Mouse (Mus musculus) MEL (cell line): ENCODE results near the gene Haus3. TPM values are rescaled to one million over a fixed set of nuclear protein-coding genes. Genes with fewer than 3 reads are reported as not detected.

Experiments
- DNase-seq: peaks from one replicate; pipeline ENCODE4 v3.0.0; 2011; ENCODE audit warnings: low read depth, low spot score
- H3K27ac ChIP-seq: 2 replicates; pipeline ENCODE4 v1.5.1; 2012; ENCODE audit warnings: low read depth, mild to moderate bottlenecking, control low read depth, low read length, moderate library complexity; ENCODE audit not compliant: control insufficient read depth
- H3K27me3 ChIP-seq, 2 experiments: fragments of 150-350 bp in 1 of 2; sonication (generic) in 1 of 2; 2 replicates each; pipeline ENCODE4 v1.6.1; 2012; ENCODE audit warnings: low read length in 2 of 2, mild to moderate bottlenecking in 2 of 2, improper control_type of control experiment in 1 of 2, moderate library complexity in 1 of 2; ENCODE audit not compliant: insufficient read depth in 2 of 2, control insufficient read depth in 1 of 2
- H3K36me3 ChIP-seq, 2 experiments: 2 replicates each; pipeline ENCODE4 v1.6.1; 2012 to 2014; ENCODE audit warnings: low read length in 2 of 2, improper control_type of control experiment in 1 of 2, inconsistent platforms in 1 of 2, mild to moderate bottlenecking in 1 of 2; ENCODE audit not compliant: insufficient read depth in 2 of 2, control insufficient read depth in 1 of 2
- H3K4me1 ChIP-seq, 2 experiments: fragments of 150-350 bp in 1 of 2; sonication (generic) in 1 of 2; 2 replicates each; pipeline ENCODE4 v1.6.1; 2012; ENCODE audit warnings: low read length in 2 of 2, improper control_type of control experiment in 1 of 2, mild to moderate bottlenecking in 1 of 2; ENCODE audit not compliant: insufficient read depth in 2 of 2, control insufficient read depth in 1 of 2
- H3K4me3 ChIP-seq, 2 experiments: fragments of 150-350 bp in 1 of 2; sonication (generic) in 1 of 2; 2 replicates each; pipeline ENCODE4 v1.5.1; 2012; ENCODE audit warnings: low read depth in 2 of 2, low read length in 2 of 2, mild to moderate bottlenecking in 2 of 2, moderate library complexity in 2 of 2, control low read depth in 1 of 2, improper control_type of control experiment in 1 of 2; ENCODE audit not compliant: control insufficient read depth in 1 of 2, insufficient read depth in 1 of 2
- H3K79me2 ChIP-seq: 2 replicates; pipeline ENCODE4 v1.6.1; 2012; ENCODE audit warnings: mild to moderate bottlenecking, low read length, moderate library complexity; ENCODE audit not compliant: control insufficient read depth, poor library complexity, insufficient read depth
- H3K9ac ChIP-seq: 2 replicates; pipeline ENCODE4 v1.6.1; 2012; ENCODE audit warnings: low read depth, mild to moderate bottlenecking, control low read depth, low read length, moderate library complexity; ENCODE audit not compliant: control insufficient read depth, poor library complexity, severe bottlenecking
- H3K9me3 ChIP-seq: fragments of 150-350 bp; sonication (generic); replicated peaks from 2 replicates; pipeline ENCODE4 v1.6.1; 2012; ENCODE audit warnings: mild to moderate bottlenecking, low read length, improper control_type of control experiment, moderate library complexity; ENCODE audit not compliant: insufficient read depth
- BHLHE40 ChIP-seq: IDR thresholded peaks from 2 replicates; pipeline ENCODE4 v1.6.1; 2012; ENCODE audit warnings: low read depth, mild to moderate bottlenecking, inconsistent platforms, low read length, improper control_type of control experiment, borderline replicate concordance
- CHD1 ChIP-seq: IDR thresholded peaks from 2 replicates; pipeline ENCODE4 v1.6.1; 2012; ENCODE audit warnings: low read depth, mild to moderate bottlenecking, inconsistent platforms, low read length, improper control_type of control experiment
- CHD2 ChIP-seq: IDR thresholded peaks from 2 replicates; pipeline ENCODE4 v1.6.1; 2011; ENCODE audit warnings: low read length, improper control_type of control experiment
- CTCF ChIP-seq, 3 experiments: IDR thresholded peaks in 2 of 3; conservative IDR thresholded peaks in 1 of 3; 2 replicates each; pipeline ENCODE4 v1.5.1; 2011 to 2012; ENCODE audit warnings: low read length in 3 of 3, low read depth in 2 of 3, mild to moderate bottlenecking in 2 of 3, improper control_type of control experiment in 1 of 3, inconsistent platforms in 1 of 3, mixed read lengths in 1 of 3, moderate library complexity in 1 of 3; ENCODE audit not compliant: control insufficient read depth in 1 of 3, insufficient read depth in 1 of 3, poor library complexity in 1 of 3, severe bottlenecking in 1 of 3
- ELF1 ChIP-seq: IDR thresholded peaks from 2 replicates; pipeline ENCODE4 v1.6.1; 2014; ENCODE audit warnings: low read depth, mild to moderate bottlenecking, inconsistent platforms, low read length, improper control_type of control experiment, moderate library complexity
- EP300 ChIP-seq, 2 experiments: IDR thresholded peaks; 2 replicates each; pipeline ENCODE4 v1.6.1; 2011; ENCODE audit warnings: improper control_type of control experiment in 2 of 2, low read length in 2 of 2, low read depth in 1 of 2, mild to moderate bottlenecking in 1 of 2
- ETS1 ChIP-seq: IDR thresholded peaks from 2 replicates; pipeline ENCODE4 v1.6.1; 2012; ENCODE audit warnings: low read depth, mild to moderate bottlenecking, inconsistent platforms, low read length, improper control_type of control experiment, moderate library complexity
- GABPA ChIP-seq: IDR thresholded peaks from 2 replicates; pipeline ENCODE4 v1.6.1; 2012; ENCODE audit warnings: low read depth, mild to moderate bottlenecking, inconsistent platforms, low read length, improper control_type of control experiment, moderate library complexity
- GATA1 ChIP-seq: IDR thresholded peaks from 2 replicates; pipeline ENCODE4 v1.6.1; 2011; ENCODE audit warnings: low read depth, low read length, improper control_type of control experiment
- HCFC1 ChIP-seq: IDR thresholded peaks from 2 replicates; pipeline ENCODE4 v1.6.1; 2012; ENCODE audit warnings: low read depth, mild to moderate bottlenecking, inconsistent platforms, low read length, improper control_type of control experiment, moderate library complexity
- JUND ChIP-seq: IDR thresholded peaks from 2 replicates; pipeline ENCODE4 v1.6.1; 2011; ENCODE audit warnings: low read depth, mild to moderate bottlenecking, improper control_type of control experiment, low read length
- KAT2A ChIP-seq: conservative IDR thresholded peaks from 2 replicates; pipeline ENCODE4 v1.6.1; 2012; ENCODE audit warnings: low read depth, low read length, improper control_type of control experiment, inconsistent platforms
- MAX ChIP-seq: IDR thresholded peaks from 2 replicates; pipeline ENCODE4 v1.6.1; 2011; ENCODE audit warnings: low read length, improper control_type of control experiment
- MAZ ChIP-seq: IDR thresholded peaks from 2 replicates; pipeline ENCODE4 v1.6.1; 2012; ENCODE audit warnings: low read depth, mild to moderate bottlenecking, inconsistent platforms, low read length, improper control_type of control experiment
- MEF2A ChIP-seq: IDR thresholded peaks from 2 replicates; pipeline ENCODE4 v1.6.1; 2014; ENCODE audit warnings: low read depth, mild to moderate bottlenecking, inconsistent platforms, low read length, improper control_type of control experiment; ENCODE audit not compliant: poor library complexity, insufficient replicate concordance, severe bottlenecking; ENCODE audit errors: extremely low read depth
- MXI1 ChIP-seq: IDR thresholded peaks from 2 replicates; pipeline ENCODE4 v1.6.1; 2011; ENCODE audit warnings: mild to moderate bottlenecking, low read depth, low read length, improper control_type of control experiment
- NELFE ChIP-seq: IDR thresholded peaks from 2 replicates; pipeline ENCODE4 v1.6.1; 2011; ENCODE audit warnings: low read depth, low read length, improper control_type of control experiment
- NRF1 ChIP-seq: IDR thresholded peaks from 2 replicates; pipeline ENCODE4 v1.6.1; 2014; ENCODE audit warnings: low read depth, mild to moderate bottlenecking, inconsistent platforms, low read length, improper control_type of control experiment, moderate library complexity; ENCODE audit not compliant: poor library complexity, insufficient read depth, severe bottlenecking
- POLR2A ChIP-seq, 2 experiments: IDR thresholded peaks; 2 replicates each; pipeline ENCODE4 v1.6.1; 2011 to 2012; ENCODE audit warnings: low read length in 2 of 2, mild to moderate bottlenecking in 2 of 2, control low read depth in 1 of 2, improper control_type of control experiment in 1 of 2, low read depth in 1 of 2, moderate library complexity in 1 of 2; ENCODE audit not compliant: control insufficient read depth in 1 of 2, insufficient read depth in 1 of 2, poor library complexity in 1 of 2
- POLR2AphosphoS2 ChIP-seq: IDR thresholded peaks from 2 replicates; pipeline ENCODE4 v1.6.1; 2011; ENCODE audit warnings: low read length, improper control_type of control experiment
- POLR2AphosphoS5 ChIP-seq: IDR thresholded peaks from 2 replicates; pipeline ENCODE4 v1.6.1; 2012; ENCODE audit warnings: low read depth, borderline replicate concordance, mild to moderate bottlenecking, inconsistent platforms, low read length, moderate library complexity, mixed read lengths
- RAD21 ChIP-seq: IDR thresholded peaks from 2 replicates; pipeline ENCODE4 v1.6.1; 2011; ENCODE audit warnings: mild to moderate bottlenecking, low read depth, low read length, improper control_type of control experiment
- RCOR1 ChIP-seq: IDR thresholded peaks from 2 replicates; pipeline ENCODE4 v1.6.1; 2012; ENCODE audit warnings: low read depth, mild to moderate bottlenecking, inconsistent platforms, low read length, improper control_type of control experiment
- SIN3A ChIP-seq: IDR thresholded peaks from 2 replicates; pipeline ENCODE4 v1.6.1; 2012; ENCODE audit warnings: low read length, improper control_type of control experiment, inconsistent platforms
- SMC3 ChIP-seq: IDR thresholded peaks from 2 replicates; pipeline ENCODE4 v1.6.1; 2011; ENCODE audit warnings: low read depth, low read length, improper control_type of control experiment
- TBP ChIP-seq: IDR thresholded peaks from 2 replicates; pipeline ENCODE4 v1.8.0; 2011; ENCODE audit warnings: low read depth, low read length, improper control_type of control experiment
- TCF12 ChIP-seq: IDR thresholded peaks from 2 replicates; pipeline ENCODE4 v1.6.1; 2014; ENCODE audit warnings: low read depth, mild to moderate bottlenecking, inconsistent platforms, low read length, improper control_type of control experiment, moderate library complexity
- UBTF ChIP-seq: IDR thresholded peaks from 2 replicates; pipeline ENCODE4 v1.6.1; 2012; ENCODE audit warnings: low read depth, mild to moderate bottlenecking, inconsistent platforms, low read length, improper control_type of control experiment, moderate library complexity, borderline replicate concordance; ENCODE audit not compliant: insufficient read depth
- USF1 ChIP-seq: IDR thresholded peaks from 2 replicates; pipeline ENCODE4 v1.6.1; 2014; ENCODE audit warnings: low read depth, mild to moderate bottlenecking, inconsistent platforms, low read length, improper control_type of control experiment, moderate library complexity
- USF2 ChIP-seq, 2 experiments: IDR thresholded peaks; 2 replicates each; pipeline ENCODE4 v1.6.1; 2011 to 2012; ENCODE audit warnings: improper control_type of control experiment in 2 of 2, low read length in 2 of 2, borderline replicate concordance in 1 of 2, inconsistent platforms in 1 of 2, low read depth in 1 of 2, mild to moderate bottlenecking in 1 of 2; ENCODE audit not compliant: insufficient read depth in 1 of 2
- ZC3H11A ChIP-seq: IDR thresholded peaks from 2 replicates; pipeline ENCODE4 v1.6.1; 2012; ENCODE audit warnings: low read depth, mild to moderate bottlenecking, inconsistent platforms, low read length, improper control_type of control experiment
- ZKSCAN1 ChIP-seq: IDR thresholded peaks from 2 replicates; pipeline ENCODE4 v1.6.1; 2012; ENCODE audit warnings: low read depth, mild to moderate bottlenecking, inconsistent platforms, low read length, improper control_type of control experiment, moderate library complexity
- ZMIZ1 ChIP-seq: IDR thresholded peaks from 2 replicates; pipeline ENCODE4 v1.6.1; 2012; ENCODE audit warnings: low read depth, mild to moderate bottlenecking, inconsistent platforms, low read length, improper control_type of control experiment, moderate library complexity
- polyA plus RNA-seq, 2 experiments: library from polyadenylated mRNA; stranded (reverse) in 1 of 2; unstranded in 1 of 2; fragments of >175 nt in 1 of 2; fragments of >200 nt in 1 of 2; gene quantifications; 2 replicates each; pipeline versions ENCODE4 v1.2.1 to v1.2.4; 2012; ENCODE audit warnings: low replicate concordance in 2 of 2, low read depth in 1 of 2; ENCODE audit not compliant: insufficient read length in 2 of 2, insufficient read depth in 1 of 2, missing spikeins in 1 of 2
- total RNA-seq: library from RNA; depleted of rRNA; stranded (reverse); fragments of 300-350 nt; gene quantifications from 2 replicates; pipeline ENCODE4 v1.2.3, GENCODE M21; 2012; rRNA removed

Gene Haus3
- total RNA-seq (54.0 and 58.1 TPM in 2 replicates), polyA plus RNA-seq (100 to 1,000 TPM in 1 of 2 experiments, 10 to 100 TPM in 1; 52.6 to 184 TPM)

GRCm38 (mm10) chr5:34168950-34169891, at the start of gene Haus3, which contains the start of gene Poln:
Gene Haus3, minus strand, starts transcription at chr5:34169527.
Gene Poln, minus strand, starts transcription at chr5:34169448.
- peaks cover 28% of the 10 kb centered on the region for H3K79me2 ChIP-seq
- H3K9ac ChIP-seq, result peak within 1 kb of the TSS; percentile 90
- DNase-seq, result peak; percentile 100
- H3K36me3 ChIP-seq, result peaks cover 15 to 33% of the 10 kb centered on the region in 2 experiments
- no peaks in the 10 kb centered on the region for H3K27me3 ChIP-seq
- peaks cover 7 to 26% of the 10 kb centered on the region in 2 experiments for H3K4me1 ChIP-seq
- H3K4me3 ChIP-seq, result peak within 1 kb of the TSS; percentile 78 to 85
- no peaks in the 10 kb centered on the region for H3K9me3 ChIP-seq
- peak within 1 kb of the TSS; percentile 91 for H3K27ac ChIP-seq
- TF ChIP-seq ZC3H11A, result 0 out of 2 replicates have a peak, but pooled peaks have one; percentile 14
- peak; percentile 99 for TF ChIP-seq POLR2AphosphoS2
- no peak for TF ChIP-seq CTCF (IDR thresholded peaks at IDR 0.05 in 2 of 3, conservative IDR thresholded peaks at IDR 0.05 in 1 of 3; ENCODE audit: control insufficient read depth in 1 of 3, insufficient read depth in 1 of 3, low read depth in 2 of 3, low read length in 3 of 3, poor library complexity in 1 of 3, severe bottlenecking in 1 of 3)
- TF ChIP-seq POLR2AphosphoS5, result no peak
- TF ChIP-seq RCOR1, result 0 out of 2 replicates have a peak, but pooled peaks have one; percentile 28
- TF ChIP-seq SMC3, result no peak
- TF ChIP-seq TBP, result peak; percentile 80
- TF ChIP-seq JUND, result no peak
- TF ChIP-seq BHLHE40, result no peak
- TF ChIP-seq CHD2, result peak; percentile 21; the same call in 1 of the 2 replicates
- TF ChIP-seq MXI1, result peak; percentile 65
- TF ChIP-seq NRF1, result peak; percentile 90
- TF ChIP-seq ZMIZ1, result peak; percentile 95
- peak; percentile 84 for TF ChIP-seq HCFC1
- no peak for TF ChIP-seq GABPA
- TF ChIP-seq MAX, result peak; percentile 76
- TF ChIP-seq MAZ, result peak; percentile 82; the same call in 1 of the 2 replicates
- TF ChIP-seq USF2 (IDR thresholded peaks at IDR 0.05; ENCODE audit: borderline replicate concordance in 1 of 2, insufficient read depth in 1 of 2, low read depth in 1 of 2, low read length in 2 of 2), result no peak
- TF ChIP-seq GATA1, result peak; percentile 75
- peak; percentile 37 to 72; a peak in 3 of 4 replicates for TF ChIP-seq EP300 (IDR thresholded peaks at IDR 0.05; ENCODE audit: low read depth in 1 of 2, low read length in 2 of 2)
- peak; percentile 96 for TF ChIP-seq NELFE
- peak; percentile 96 for TF ChIP-seq SIN3A
- no peak for TF ChIP-seq ZKSCAN1
- TF ChIP-seq RAD21, result no peak
- 0 out of 2 replicates have a peak, but pooled peaks have one; percentile 50 for TF ChIP-seq UBTF
- TF ChIP-seq ETS1, result peak; percentile 78
- peak; percentile 81 for TF ChIP-seq ELF1
- peak; percentile 44 for TF ChIP-seq TCF12
- no peak for TF ChIP-seq CHD1
- TF ChIP-seq POLR2A (IDR thresholded peaks at IDR 0.05; ENCODE audit: control insufficient read depth in 1 of 2, insufficient read depth in 1 of 2, low read depth in 1 of 2, low read length in 2 of 2, poor library complexity in 1 of 2), result peak; percentile 87 to 97
- peak; percentile 3; the same call in 1 of the 2 replicates for TF ChIP-seq KAT2A
- no peak for TF ChIP-seq MEF2A
- no peak for TF ChIP-seq USF1
